Mouse (Mus musculus) embryo, embryonic 10 days (tissue): ENCODE data around the gene Tmem184b.

Experiments
- DNase-seq: peaks from one replicate; pipeline ENCODE4 v3.0.0-alpha.2; 2015; ENCODE audit warnings: low spot score

Tmem184b gene

DNA sequence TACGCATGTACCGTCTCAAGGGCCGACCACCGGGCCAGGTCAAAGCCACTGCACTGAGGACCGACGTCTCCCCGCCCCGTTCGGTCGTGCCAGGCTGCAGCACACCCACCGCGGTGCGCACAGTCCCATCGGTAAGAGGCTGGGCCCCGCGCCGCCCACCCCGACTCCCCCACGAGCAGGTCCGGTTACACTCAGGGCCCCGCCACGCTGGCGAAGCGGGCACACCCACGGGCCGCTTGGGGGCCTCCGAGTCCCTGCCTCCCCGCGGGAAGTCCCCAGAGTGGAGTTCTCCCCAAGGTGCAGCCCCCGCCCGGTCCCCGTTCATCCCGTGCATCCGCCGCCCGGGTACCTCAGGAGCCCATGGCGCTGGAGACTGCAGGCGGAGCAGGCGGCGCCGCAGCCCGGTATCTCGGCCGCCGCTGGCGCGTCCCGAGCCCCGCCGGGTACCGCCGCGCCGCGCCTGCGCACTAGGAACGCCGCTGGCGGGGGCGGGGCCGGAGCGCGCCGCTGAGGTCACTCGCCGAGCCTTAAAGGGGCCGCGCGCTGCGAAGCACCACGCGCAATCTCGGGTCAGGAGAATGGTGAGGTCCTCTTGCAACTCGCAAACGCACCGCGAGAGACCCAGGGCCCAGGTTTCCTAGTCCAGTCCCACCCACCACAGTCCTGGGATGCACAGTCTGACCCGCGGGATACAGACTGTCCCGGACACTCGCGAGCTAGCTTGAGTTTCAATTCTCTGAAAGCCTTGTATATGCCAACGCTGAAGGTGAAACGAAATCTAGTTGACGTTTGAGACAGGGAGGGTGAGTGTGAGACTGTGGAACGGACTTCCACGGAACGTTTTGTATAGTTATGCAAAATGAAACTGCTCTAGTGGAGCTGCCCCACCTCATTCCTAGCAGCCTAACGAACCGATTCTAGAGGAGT is at the start of gene Tmem184b:
TSS of gene Tmem184b (minus strand) at position 734 of the 927 bp plus-strand sequence.
- DNase-seq: peak; percentile 89

DNA sequence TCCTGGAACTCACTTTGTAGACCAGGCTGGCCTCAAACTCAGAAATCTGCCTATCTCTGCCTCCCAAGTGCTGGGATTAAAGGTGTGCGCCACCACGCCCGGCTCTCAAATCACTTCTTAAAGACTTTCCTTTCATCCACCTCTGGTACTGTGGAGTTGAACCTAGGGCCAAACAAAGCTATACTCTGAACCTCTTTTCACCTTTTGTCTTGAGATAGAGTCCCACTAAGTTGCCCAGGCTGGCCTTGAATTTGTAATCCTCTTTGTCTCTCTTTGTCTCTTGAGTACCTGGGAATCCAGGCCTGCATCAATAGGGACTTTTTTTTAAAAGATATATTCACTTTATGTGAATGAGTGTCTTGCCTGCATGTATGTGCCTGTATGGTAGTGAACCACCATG is 44.7 kb upstream of the Tmem184b start:
- no peak for DNase-seq

DNA sequence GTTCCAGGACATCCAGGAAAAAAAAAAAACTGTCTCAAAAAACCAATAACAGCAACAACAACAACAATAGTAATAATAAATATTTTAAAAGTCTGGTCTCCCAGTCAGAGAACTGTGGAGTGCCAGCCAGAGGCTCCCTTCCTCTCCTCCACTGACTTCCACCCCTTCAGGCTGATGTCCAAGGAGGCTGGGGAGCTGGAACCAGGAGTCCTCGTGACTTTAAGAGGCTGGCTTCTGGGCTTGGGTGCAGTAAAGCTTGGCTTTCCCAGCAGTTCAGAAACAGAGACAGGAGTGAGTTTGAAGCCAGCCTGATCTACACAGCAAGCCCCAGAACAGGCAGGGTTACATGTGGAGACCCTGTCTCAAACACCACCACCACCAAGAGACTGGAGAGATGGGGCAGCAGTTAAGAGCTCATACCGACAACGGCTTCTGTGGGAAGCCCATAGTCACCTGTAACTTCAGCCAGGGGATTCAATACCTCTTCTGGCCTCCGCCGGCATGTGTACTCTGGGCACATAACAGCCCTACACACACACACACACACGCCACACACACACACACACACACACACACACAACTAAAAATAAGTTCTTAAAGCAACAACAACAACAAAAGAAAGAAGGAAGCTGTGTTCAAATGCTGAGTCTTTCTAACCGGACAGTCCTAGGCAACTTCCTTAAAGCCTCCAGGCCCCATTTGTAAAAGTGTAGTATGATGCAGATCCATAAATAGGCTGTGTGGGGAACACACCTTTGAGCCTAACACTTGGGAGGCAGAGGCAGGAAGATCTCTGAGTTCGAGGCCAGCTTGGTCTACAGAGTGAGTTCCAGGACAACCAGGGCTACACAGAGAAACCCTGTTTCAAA is 42.7 kb upstream of the Tmem184b start:
- DNase-seq: no peak

GRCm38 (mm10) chr15:79443856-79444410 is 40.6 kb upstream of the Tmem184b start:
- no peak for DNase-seq

DNA sequence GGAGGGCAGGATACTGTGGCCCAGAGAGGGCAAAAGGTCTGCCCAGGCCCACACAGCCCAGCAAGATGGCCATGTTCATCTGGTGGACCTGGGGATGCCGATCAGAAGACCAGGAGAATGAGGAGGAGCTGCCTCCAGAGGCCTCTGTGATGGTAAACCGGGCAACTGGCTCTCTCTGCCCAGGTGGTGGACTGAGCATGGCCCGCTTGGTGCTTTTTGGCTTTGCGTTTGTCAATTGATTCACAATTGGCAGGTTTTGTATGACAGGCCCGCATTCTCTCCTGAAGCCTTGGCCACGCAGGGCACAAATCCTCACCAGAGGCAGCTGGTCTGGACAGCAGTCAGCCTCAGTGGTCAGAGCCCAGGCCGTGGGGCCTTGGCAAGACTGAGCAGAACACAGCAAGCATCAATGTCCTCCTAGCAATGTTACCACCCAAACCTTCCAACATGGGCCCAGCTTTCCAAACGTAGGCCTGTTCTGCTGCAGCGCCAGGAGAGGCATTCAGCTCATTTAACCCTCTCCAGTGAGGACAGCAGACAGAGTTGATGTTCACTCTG is 39.7 kb upstream of the Tmem184b start:
- no peak for DNase-seq

- peak; percentile 64 for DNase-seq
Observed at GRCm38 (mm10) chr15:79442257-79442611, 38.9 kb upstream of the Tmem184b start.

DNA sequence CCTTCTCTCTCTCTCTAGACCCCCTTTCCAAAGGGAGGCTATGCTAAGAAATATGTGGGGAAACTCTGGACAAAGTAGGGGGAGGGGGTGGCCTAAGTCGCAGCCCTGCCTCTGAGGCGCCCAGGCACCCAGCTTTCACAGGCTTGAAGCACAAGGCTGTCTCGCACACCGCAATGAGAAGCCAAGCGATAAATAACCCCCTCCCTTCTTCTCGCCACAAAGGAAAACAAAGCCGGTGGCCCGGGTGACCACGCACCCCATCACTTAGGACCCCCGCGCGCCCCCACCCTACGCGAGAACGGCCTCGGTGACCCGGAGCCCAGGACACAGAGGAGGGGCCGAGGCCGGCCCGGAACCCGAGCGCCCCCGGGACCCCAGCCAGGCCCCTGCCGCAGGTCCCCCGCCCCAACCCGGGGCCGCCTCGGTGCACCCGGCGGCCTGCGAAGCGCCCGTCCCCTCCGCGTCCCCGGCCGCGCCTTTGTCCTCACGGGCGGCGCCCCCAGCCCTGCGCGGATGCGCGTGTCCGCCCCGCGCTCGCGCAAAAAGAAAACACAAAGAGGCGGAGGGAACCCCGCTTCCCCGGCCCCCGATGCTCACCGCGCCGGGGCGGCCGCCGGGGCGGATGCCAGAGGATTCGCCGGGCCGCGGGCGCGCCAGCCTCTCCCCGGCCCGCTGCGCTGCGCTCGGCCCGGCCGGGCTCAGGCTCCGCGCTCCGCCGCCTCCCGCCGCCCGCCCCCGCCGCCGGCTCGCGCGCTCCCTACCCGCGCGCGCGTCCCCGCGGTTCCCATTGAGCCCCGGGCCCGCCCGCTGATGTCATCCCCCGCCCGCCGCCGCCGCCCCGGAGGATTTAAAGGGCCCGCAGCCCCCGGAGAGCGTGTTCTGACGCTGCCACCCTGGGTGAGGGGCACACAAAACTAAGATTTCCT is 38.2 kb upstream of the Tmem184b start:
- DNase-seq: peak; percentile 74

- DNase-seq: no peak
Observed at GRCm38 (mm10) chr15:79440651-79441330, 37.4 kb upstream of the Tmem184b start.

DNA sequence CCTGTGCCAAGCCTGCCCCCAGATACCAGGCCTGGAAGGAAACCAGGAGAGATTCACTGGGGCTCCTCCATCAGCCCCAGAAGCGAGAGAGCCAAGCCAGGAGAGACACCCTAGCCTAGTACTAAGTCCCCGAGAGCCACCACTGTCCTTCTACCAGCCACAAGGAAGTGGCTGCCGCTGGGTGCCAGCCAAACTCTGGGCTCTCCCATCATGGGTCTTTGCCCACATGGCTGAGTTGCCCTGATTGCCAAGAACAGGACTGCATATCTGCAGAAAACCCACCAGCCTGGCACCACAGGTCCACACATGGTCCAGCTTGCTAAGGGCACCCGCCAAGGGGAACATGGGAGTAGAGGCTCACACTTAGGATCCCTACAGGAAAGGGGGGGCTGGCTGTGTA is 36.9 kb upstream of the Tmem184b start:
- no peak for DNase-seq

DNA sequence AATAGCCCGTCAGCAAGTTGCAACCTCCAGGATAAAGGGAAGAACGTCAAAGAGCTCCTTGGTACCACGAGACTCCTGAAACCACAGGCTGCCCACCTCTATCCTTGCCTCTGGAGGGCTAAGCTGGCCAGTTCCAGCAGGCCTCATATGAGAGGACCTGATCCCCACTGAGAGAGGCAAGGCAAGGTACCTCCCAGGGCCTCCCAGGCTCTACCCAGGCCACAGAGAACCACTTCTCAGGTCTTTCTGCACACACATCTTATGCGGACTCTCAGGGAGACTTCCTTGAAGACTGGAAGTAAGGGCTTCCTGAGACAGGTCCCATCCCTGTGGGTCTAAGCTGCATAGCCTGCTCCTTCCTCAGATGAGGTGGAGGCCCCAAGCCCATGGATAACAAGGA is 36.0 kb upstream of the Tmem184b start:
- DNase-seq: no peak

DNA sequence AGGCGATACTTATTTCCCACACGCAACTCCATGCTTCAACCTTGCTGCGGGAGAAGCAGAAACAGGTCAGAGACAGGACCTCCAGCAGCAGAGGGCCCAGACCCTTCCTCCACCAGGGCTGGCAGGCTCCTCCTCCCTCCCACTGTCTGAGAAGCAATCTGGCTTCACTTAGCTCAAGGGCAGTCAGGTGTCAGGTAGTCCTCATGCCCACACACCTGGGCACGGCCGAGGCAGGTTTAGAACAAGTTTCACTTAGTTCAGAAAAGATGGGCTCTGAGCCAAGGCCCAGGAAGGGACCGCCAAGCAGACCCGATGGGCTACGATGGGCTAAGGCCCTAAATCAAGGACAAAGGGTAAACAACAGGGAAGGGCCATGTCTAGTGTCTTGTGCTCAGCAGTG is 35.4 kb upstream of the Tmem184b start:
- no peak for DNase-seq

DNA sequence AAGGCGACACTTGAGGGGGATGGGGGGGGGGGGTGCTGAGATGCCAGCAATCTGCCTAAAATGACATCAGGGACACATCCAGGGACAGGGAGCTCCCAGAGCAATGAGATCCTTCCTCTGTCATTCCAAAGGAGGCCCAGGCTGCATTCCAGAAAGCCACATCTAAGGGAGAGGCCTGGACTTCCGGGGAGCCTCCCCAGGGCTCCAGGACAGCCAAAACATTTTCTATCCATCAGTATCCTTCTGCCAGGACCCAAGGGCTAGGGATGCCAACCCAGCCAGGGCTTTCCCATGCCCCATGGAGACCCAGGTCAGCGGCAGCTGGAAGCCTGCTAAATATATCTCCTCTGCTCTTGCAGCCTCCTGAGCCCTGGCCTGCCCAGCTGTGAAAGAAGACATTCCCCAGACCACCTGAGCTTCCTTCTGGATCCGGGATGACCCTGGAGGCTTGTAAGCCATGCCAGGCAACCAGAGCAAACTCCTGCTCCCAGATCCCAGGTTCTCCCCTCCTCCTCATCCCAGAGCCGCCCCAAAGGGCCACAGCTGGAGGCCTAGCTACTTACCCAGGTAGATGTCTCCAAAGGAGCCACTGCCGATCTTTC is 34.9 kb upstream of the Tmem184b start:
- no peak for DNase-seq

DNA sequence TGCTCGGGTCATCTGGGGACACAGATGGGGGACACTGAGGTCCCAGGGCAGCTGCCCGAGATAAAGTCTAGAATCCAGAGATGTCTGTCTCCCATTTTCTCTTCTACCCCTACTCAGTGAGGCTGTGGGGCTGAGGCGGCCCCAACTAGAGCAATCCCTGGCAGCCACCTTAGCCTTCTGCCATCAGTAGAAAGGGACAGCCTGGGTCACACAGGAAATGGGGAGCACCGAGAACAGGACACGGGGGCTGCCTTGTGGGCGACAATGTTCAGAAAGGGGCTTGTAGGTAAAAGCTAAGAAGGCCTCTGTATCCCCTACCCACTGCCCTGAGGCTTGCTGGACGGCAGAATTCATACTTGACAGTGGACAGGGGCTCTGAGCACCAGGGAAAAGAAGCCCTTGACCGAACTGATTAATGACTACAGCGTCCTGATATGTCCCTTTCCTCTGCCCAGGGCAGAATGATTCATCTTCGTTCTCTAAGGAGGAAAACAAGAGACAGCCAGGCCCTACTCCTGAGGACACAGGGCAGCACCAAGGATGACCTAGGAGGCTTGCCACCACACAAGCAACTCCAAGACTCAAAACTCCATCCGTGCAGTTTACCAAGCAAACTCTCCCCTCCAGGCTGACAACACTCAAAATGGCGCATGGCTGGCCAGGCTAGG is 34.3 kb upstream of the Tmem184b start:
- no peak for DNase-seq

- no peak for DNase-seq
Observed at GRCm38 (mm10) chr15:79436481-79436921, 33.1 kb upstream of the Tmem184b start.

DNA sequence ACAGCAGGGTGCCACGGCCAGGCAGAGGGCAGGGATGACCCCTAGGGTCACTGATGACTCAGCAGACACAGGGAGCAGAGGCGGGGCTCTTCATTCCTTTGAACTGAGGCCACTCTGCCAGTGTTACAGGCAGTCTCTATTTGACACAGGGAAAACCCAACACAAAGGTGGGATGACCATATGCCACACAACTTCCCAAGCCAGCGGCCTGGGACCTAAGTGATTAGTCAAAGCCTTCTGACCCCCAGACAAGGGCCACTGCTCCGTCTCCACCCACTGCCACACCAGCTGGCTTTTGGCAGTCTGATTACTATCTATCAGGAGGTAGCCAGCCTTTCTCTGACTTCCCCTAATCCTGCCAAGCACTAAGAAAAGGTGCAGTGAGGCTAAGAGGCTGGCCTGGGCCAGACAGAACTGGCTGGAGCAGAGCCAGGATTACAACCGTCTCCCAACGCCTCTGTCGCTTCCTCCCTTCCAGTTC is 31.9 kb upstream of the Tmem184b start:
- DNase-seq: peak; percentile 50

DNA sequence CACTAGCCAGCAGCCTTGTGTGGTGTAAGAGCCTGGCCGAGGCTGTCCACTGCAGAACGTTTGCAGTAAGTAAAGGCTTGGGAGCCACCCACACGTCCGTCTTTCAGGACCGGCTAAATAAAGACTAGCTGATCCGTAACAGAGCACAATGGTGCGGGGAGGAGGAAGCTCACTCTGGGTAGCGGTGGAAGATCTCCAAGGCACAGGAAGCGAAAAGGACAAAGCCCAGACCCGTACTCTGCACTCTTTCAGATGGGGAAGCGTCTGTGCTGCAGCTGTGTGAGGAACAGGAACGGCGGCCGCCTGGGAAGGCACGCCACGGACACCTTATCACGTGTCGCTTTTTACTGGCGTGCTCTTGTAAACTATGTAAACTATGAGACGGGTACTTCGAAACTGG is 29.5 kb upstream of the Tmem184b start:
- DNase-seq: peak; percentile 49

GRCm38 (mm10) chr15:79432328-79432727 is 29.0 kb upstream of the Tmem184b start:
- no peak for DNase-seq

DNA sequence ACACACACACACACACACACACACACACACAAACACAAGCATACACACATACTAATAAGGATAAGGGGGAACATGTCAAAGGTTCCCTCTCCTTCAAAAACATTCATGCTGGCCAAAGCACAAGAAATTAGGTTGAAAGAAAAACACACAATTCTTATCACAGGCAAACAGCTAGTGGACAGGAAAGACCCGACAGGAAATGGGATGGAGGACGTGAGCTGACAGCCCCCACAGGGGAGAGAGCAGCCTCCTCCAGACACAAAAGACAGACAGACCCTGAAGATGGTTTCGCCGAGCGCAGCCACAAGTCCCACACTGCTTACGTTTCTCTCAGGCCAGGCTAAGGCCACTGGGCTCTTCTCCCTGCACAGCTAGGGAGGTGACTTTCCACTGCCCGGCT is 28.6 kb upstream of the Tmem184b start:
- DNase-seq: no peak

DNA sequence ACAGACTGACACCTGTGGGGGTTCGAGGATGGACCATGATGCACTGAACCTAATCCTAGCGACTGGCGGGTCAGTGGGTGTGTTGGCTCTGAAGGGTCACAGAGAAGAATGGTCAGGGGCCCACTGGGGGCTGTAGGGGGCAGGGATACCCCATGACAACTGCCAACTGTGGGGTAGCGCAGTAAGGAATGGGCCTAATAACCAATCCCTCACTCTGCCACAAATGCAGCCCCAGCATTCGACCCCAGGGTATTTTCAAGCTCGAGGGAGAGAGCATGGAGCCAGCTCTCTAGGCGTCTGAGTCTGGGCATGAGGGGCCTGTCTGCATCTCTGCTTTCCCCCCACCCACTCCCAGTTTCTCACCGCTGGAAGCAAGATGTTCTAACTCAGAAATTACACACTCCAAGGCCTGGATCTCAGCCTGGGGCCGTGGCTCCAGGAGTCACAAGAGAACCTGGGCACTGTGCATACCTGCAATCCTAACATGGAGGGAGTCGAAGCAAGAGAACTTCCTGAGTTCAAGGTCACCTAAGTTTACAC is 27.2 kb upstream of the Tmem184b start:
- no peak for DNase-seq
